Mouse (Mus musculus) liver, embryonic 16.5 days (tissue): ENCODE results near the gene Tmem80. TPM values are rescaled to one million over a fixed set of nuclear protein-coding genes. Genes with fewer than 3 reads are reported as not detected.
A peak's percentile ranks its signal among the peaks of the same experiment; 100 is the strongest.

Source experiments
- ATAC-seq: fragments of 200-750 bp; cut with Nextera tagmentation; 2 replicates; pipeline ENCODE4 v1.8.0; 2017; ENCODE audit warnings: low read depth, mild to moderate bottlenecking, moderate number of reproducible peaks, moderate library complexity
- H3K27ac ChIP-seq: fragments of 300-500 bp; sonication (generic); 2 replicates; pipeline ENCODE4 v1.5.1; 2014; ENCODE audit warnings: mild to moderate bottlenecking, low read length
- H3K27me3 ChIP-seq: fragments of 300-500 bp; sonication (generic); 2 replicates; pipeline ENCODE4 v1.6.1; 2014; ENCODE audit warnings: low read depth, low read length, mixed read lengths; ENCODE audit not compliant: control insufficient read depth, insufficient read depth
- H3K36me3 ChIP-seq: fragments of 300-500 bp; sonication (generic); 2 replicates; pipeline ENCODE4 v1.6.1; 2014; ENCODE audit warnings: mild to moderate bottlenecking; ENCODE audit not compliant: control insufficient read depth, insufficient read depth
- H3K4me1 ChIP-seq: fragments of 300-500 bp; sonication (generic); 2 replicates; pipeline ENCODE4 v1.6.1; 2014; ENCODE audit warnings: low read depth, low read length, mixed read lengths; ENCODE audit not compliant: control insufficient read depth
- H3K4me2 ChIP-seq: fragments of 300-500 bp; sonication (generic); 2 replicates; pipeline ENCODE4 v1.6.1; 2014; ENCODE audit warnings: low read depth, low read length, mixed read lengths
- H3K4me3 ChIP-seq: fragments of 300-500 bp; sonication (generic); 2 replicates; pipeline ENCODE4 v1.5.1; 2014; ENCODE audit warnings: low read depth, mild to moderate bottlenecking, low read length
- H3K9ac ChIP-seq: fragments of 300-500 bp; sonication (generic); 2 replicates; pipeline ENCODE4 v1.6.1; 2014; ENCODE audit warnings: low read depth, low read length
- H3K9me3 ChIP-seq: fragments of 300-500 bp; sonication (generic); replicated peaks from 2 replicates; pipeline ENCODE4 v1.6.1; 2016; ENCODE audit warnings: low read length; ENCODE audit not compliant: control insufficient read depth
- WGBS: fragments of 180-500 bp; shearing (Covaris S2); extraction: QIAGEN DNeasy Blood & Tissue Kit; methylation state at CpG from one replicate; pipeline ENCODE4 v1.1.7; 2014; ENCODE audit not compliant: insufficient replicate concordance; 5-methylcytosine and 5-hydroxymethylcytosine counted together
- polyA plus RNA-seq: library from polyadenylated mRNA; unstranded; fragments of >200 nt; fragmentation: Nextera tagmentation; extraction: Ambion mirVana; gene quantifications from 2 replicates; pipeline ENCODE4 v1.2.1, GENCODE M21; 2015

Gene Tmem80
- polyA plus RNA-seq, 1 experiment from 2014 or later, result 13.9 TPM

DNA sequence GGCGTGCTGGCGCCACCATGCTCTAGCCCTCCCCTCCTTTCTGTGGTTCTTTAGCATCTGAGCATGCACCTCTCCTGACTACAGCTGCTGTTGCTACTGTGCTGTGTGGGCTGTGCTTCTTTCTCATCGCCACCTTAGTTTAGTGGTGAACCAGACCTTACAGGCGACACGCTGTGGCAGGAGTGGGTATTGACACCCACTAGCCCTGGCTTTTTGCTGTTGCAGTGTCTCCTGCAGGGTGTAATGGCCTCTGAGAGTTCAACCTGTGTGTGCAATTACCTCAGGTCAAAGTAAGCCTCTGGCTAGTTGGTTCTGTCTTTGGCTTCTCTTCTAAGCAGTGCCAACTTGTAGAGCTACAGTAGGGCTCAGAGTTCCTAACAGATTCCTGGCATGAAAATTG, 11.6 kb upstream of the Tmem80 start:
- 72% methylated on average over 5 of the region's 5 CpGs for WGBS
- H3K9ac ChIP-seq, result no peak overlapping the region
- H3K9me3 ChIP-seq, result no peaks in the 10 kb centered on the region
- no peak overlapping the region for H3K4me2 ChIP-seq
- no peak for ATAC-seq
- H3K27me3 ChIP-seq, result no peaks in the 10 kb centered on the region
- no peak overlapping the region for H3K27ac ChIP-seq
- H3K4me1 ChIP-seq, result no peaks in the 10 kb centered on the region
- H3K36me3 ChIP-seq, result peaks cover 37% of the 10 kb centered on the region
- H3K4me3 ChIP-seq, result no peak overlapping the region

- Histone ChIP-seq H3K4me3 (no peak overlapping the region), H3K9me3 (no peaks in the 10 kb centered on the region), H3K27me3 (no peaks in the 10 kb centered on the region), H3K4me2 (no peak overlapping the region), H3K9ac (no peak overlapping the region), H3K27ac (no peak overlapping the region), H3K4me1 (no peaks in the 10 kb centered on the region), H3K36me3 (peaks cover 52% of the 10 kb centered on the region)
- WGBS, result 43% methylated on average over 1 of the region's 1 CpGs
- no peak for ATAC-seq
Observed at GRCm38 (mm10) chr7:141317619-141318132, 9.9 kb upstream of the Tmem80 start.

GRCm38 (mm10) chr7:141319446-141319845, 8.1 kb upstream of the Tmem80 start:
- Histone ChIP-seq H3K27ac (no peak overlapping the region), H3K27me3 (no peaks in the 10 kb centered on the region), H3K9me3 (no peaks in the 10 kb centered on the region), H3K36me3 (peaks cover 52% of the 10 kb centered on the region), H3K4me3 (no peak overlapping the region), H3K4me1 (no peaks in the 10 kb centered on the region; the same call in none of the 2 replicates), H3K9ac (no peak overlapping the region), H3K4me2 (no peak overlapping the region)
- no peak for ATAC-seq
- 70% methylated on average over 2 of the region's 2 CpGs for WGBS

GRCm38 (mm10) chr7:141324686-141325085, 2.9 kb upstream of the Tmem80 start:
- ATAC-seq, result no peak
- no peak overlapping the region for H3K4me2 ChIP-seq
- H3K4me3 ChIP-seq, result no peak overlapping the region
- no peak overlapping the region for H3K9ac ChIP-seq
- no peaks in the 10 kb centered on the region for H3K27me3 ChIP-seq
- H3K4me1 ChIP-seq, result peaks cover 23% of the 10 kb centered on the region
- no peak overlapping the region for H3K27ac ChIP-seq
- H3K9me3 ChIP-seq, result no peaks in the 10 kb centered on the region
- WGBS, result 90% methylated on average over 1 of the region's 1 CpGs
- H3K36me3 ChIP-seq, result peaks cover 33% of the 10 kb centered on the region

DNA sequence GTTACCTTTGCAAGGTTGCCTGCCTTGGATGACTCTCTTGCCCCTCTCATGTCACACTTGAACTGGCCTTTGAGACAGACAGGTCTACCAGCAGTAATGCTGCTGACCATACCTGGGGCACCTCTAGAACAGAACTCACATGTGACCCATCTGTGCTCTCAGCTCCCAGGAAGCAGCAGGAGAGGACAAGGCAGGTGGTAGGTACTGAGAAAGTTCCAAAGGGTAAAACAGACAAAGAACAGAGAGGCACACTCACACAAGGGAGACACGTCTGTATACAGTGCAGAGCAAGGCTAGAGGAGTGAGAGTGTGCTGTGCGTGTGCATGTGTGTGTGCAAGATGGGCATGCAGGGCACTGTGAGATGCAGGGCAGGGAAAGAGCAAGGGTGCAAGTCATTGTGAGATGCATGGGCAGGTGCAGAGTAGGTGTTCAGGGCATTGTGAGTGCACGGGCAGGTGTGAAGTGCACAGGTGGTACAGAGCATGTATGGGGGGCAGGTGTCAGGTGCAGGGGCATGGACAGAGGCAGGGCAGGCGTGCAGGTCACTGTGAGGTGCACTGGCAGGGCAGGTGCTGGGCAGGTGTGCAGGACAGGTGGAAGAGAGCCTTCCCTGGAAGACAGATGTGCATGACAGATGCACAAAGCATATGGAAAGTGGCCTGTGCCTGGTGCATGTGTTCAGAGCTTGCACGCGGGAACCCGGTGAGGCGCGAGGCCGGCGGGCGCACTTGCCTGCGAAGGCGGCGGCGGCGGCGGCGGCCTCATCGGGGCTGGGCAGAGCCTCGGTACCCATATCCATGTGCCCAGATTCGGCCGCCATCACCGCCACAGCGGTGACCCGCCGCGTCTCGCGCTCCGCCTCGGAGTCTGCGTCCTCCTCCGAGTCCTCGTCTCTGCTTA, 743 bp upstream of the Tmem80 start:
- peak overlapping the region; percentile 96 for H3K9ac ChIP-seq
- H3K27ac ChIP-seq, result peak overlapping the region; percentile 99
- H3K4me3 ChIP-seq, result peak overlapping the region; percentile 81
- H3K36me3 ChIP-seq, result peaks cover 17% of the 10 kb centered on the region
- H3K4me1 ChIP-seq, result peaks cover 23% of the 10 kb centered on the region
- 4% methylated on average over 34 of the region's 35 CpGs for WGBS
- H3K9me3 ChIP-seq, result no peaks in the 10 kb centered on the region
- no peaks in the 10 kb centered on the region for H3K27me3 ChIP-seq
- H3K4me2 ChIP-seq, result peak overlapping the region; percentile 99
- ATAC-seq, result peak; percentile 5

- H3K9me3 ChIP-seq, result no peaks in the 10 kb centered on the region
- peak overlapping the region; percentile 96 for H3K9ac ChIP-seq
- WGBS, result 14% methylated on average over 24 of the region's 24 CpGs
Observed at GRCm38 (mm10) chr7:141328373-141328990, 943 bp downstream of the Tmem80 start.

DNA sequence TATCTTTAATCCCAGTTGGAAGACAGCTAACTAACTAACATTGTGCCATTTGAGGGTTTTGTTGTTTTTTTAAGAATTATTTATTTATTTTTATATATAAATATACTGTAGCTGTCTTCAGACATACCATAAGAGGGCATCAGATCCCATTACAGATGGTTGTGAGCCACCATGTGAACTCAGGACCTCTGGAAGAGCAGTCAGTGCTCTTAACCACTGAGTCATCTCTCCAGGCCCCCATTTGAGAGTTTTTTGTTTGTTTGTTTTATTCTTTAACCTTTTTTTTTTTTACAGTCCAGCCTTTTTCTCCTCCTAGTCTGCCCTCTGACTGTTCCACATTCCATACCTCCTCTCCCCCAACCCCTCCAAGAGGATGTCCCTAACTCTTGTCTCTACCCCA, 3.2 kb downstream of the Tmem80 start:
- Histone ChIP-seq H3K9ac (no peak overlapping the region), H3K27ac (no peak overlapping the region), H3K4me2 (no peak overlapping the region), H3K4me3 (no peak overlapping the region), H3K9me3 (no peaks in the 10 kb centered on the region), H3K36me3 (peaks cover 3% of the 10 kb centered on the region), H3K27me3 (no peaks in the 10 kb centered on the region), H3K4me1 (peaks cover 18% of the 10 kb centered on the region)
- ATAC-seq, result no peak

More at GRCm38 (mm10) chr7:141328373-141328990, 943 bp downstream of the Tmem80 start:
- peak overlapping the region; percentile 99 for H3K4me2 ChIP-seq
- peak overlapping the region; percentile 99 for H3K27ac ChIP-seq
- ATAC-seq, result no peak; the same call in 1 of the 2 replicates
- H3K27me3 ChIP-seq, result no peaks in the 10 kb centered on the region
- no peaks in the 10 kb centered on the region; the same call in 1 of the 2 replicates for H3K36me3 ChIP-seq
- H3K4me1 ChIP-seq, result peaks cover 23% of the 10 kb centered on the region
- H3K4me3 ChIP-seq, result peak overlapping the region; percentile 81

DNA sequence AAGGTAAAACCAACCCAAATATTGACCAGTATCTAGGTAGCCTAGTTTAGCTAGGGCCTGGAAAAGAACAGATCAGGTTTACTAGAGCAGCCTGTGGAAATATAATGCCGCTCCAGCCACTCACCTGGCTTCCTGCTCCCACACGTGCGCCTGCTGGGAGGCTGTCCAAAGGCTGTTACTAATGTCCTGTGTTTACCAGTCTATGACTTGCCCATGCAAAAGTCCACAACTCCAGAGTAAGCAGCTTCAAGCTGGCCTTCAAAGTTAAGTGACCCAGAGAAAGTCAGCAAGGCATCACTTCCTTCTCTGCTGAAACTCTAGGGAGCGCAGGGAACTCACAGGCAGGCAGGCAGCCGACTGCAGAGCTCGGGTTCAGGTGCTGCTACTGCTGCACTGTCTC, 4.5 kb downstream of the Tmem80 start:
- Histone ChIP-seq H3K27ac (no peak overlapping the region), H3K4me2 (no peak overlapping the region), H3K4me1 (peaks cover 6% of the 10 kb centered on the region), H3K27me3 (no peaks in the 10 kb centered on the region), H3K36me3 (peaks cover 3% of the 10 kb centered on the region), H3K9ac (no peak overlapping the region), H3K9me3 (no peaks in the 10 kb centered on the region), H3K4me3 (no peak overlapping the region)
- 79% methylated on average over 6 of the region's 6 CpGs for WGBS
- ATAC-seq, result no peak
